10 mouse cellular contexts compared by ENCODE assay signal in genomic region chr11:99464836-99465235, GRCm38 (mm10). TPM values are rescaled to one million over a fixed set of nuclear protein-coding genes. Genes with fewer than 3 reads are reported as not detected.
DNase-seq lines count a peak whose midpoint lies in the region; ATAC-seq lines count a peak whose summit lies in the region.
"Had no signal": no experiment of that assay in that cellular context is flagged by ENCODE, and none has a peak within 500 bp of the region (broad histone marks: within the 10 kb centered on the region; RNA-seq: fewer than 3 reads in every experiment).

No protein-coding gene starts in this region.

- intact Hi-C loops in heart, postnatal 10 days (cut with DNase I), result loop anchor here (1.0 to 5.0 kb wide), 6 partner anchors 109 to 832 kb away; no protein-coding TSS in a partner anchor

- no peak overlapping the region for H3K4me3 ChIP-seq in hindbrain, embryonic 11.5 days (ENCODE audit: low read depth, low read length)
- H3K4me3 ChIP-seq in hindbrain, embryonic 13.5 days, result no peak overlapping the region
- H3K4me3 ChIP-seq: embryonic facial prominence, embryonic 15.5 days had no signal

- no peak overlapping the region for H3K9ac ChIP-seq in hindbrain, embryonic 11.5 days (ENCODE audit: low read depth, low read length)
- no peak overlapping the region for H3K9ac ChIP-seq in hindbrain, embryonic 13.5 days
- H3K9ac ChIP-seq: embryonic facial prominence, embryonic 15.5 days had no signal

- WGBS in hindbrain, embryonic 11.5 days, result 7% methylated on average over 5 of the region's 5 CpGs
- WGBS in hindbrain, embryonic 13.5 days, result 6% methylated on average over 5 of the region's 5 CpGs

- ATAC-seq in hindbrain, embryonic 11.5 days (ENCODE audit: low FRiP score), result no peak
- ATAC-seq in hindbrain, embryonic 13.5 days (ENCODE audit: low FRiP score), result no peak

- H3K9me3 ChIP-seq in hindbrain, embryonic 11.5 days (ENCODE audit: control insufficient read depth, low read length), result no peaks in the 10 kb centered on the region
- no peaks in the 10 kb centered on the region for H3K9me3 ChIP-seq in hindbrain, embryonic 13.5 days
- H3K9me3 ChIP-seq: embryonic facial prominence, embryonic 15.5 days had no signal

- no peaks in the 10 kb centered on the region for H3K36me3 ChIP-seq in hindbrain, embryonic 11.5 days (ENCODE audit: control insufficient read depth, insufficient read depth, low read length)
- no peaks in the 10 kb centered on the region for H3K36me3 ChIP-seq in hindbrain, embryonic 13.5 days
- H3K36me3 ChIP-seq: embryonic facial prominence, embryonic 15.5 days had no signal

- peak; percentile 92 for DNase-seq in hindbrain, embryonic 11.5 days (ENCODE audit: low spot score)
- peak; percentile 91 for DNase-seq in adrenal gland, postnatal 14 days
- DNase-seq in embryo, embryonic 9.5 days (ENCODE audit: extremely low spot score), result peak; percentile 78
- DNase-seq in heart, postnatal 10 days, result peak; percentile 74 to 88
- DNase-seq in left cerebral cortex, adult 18-20 months (ENCODE audit: low spot score in 2 of 2), result peak; percentile 84 to 92
- peak; percentile 79 for DNase-seq in naive thymus-derived CD4-positive, alpha-beta T cell, adult 2 months (ENCODE audit: low read depth)
- DNase-seq in testis, postnatal 10 days (ENCODE audit: low spot score), result peak; percentile 93

- no peaks in the 10 kb centered on the region for H3K27me3 ChIP-seq in hindbrain, embryonic 11.5 days (ENCODE audit: control insufficient read depth, insufficient read depth, low read length)
- H3K27me3 ChIP-seq in hindbrain, embryonic 13.5 days, result 0 out of 2 replicates have a peak, but pooled peaks cover 3% of the 10 kb centered on the region
- H3K27me3 ChIP-seq: embryonic facial prominence, embryonic 15.5 days had no signal

- H3K27ac ChIP-seq in hindbrain, embryonic 11.5 days (ENCODE audit: low read depth, low read length), result no peak overlapping the region
- H3K27ac ChIP-seq in hindbrain, embryonic 13.5 days, result no peak overlapping the region
- H3K27ac ChIP-seq: embryonic facial prominence, embryonic 15.5 days had no signal

- no peaks in the 10 kb centered on the region for H3K4me1 ChIP-seq in hindbrain, embryonic 11.5 days (replicated peaks; ENCODE audit: control insufficient read depth, insufficient read depth, low read length)
- H3K4me1 ChIP-seq in hindbrain, embryonic 13.5 days (replicated peaks), result no peaks in the 10 kb centered on the region
- H3K4me1 ChIP-seq: embryonic facial prominence, embryonic 15.5 days had no signal

- H3K4me2 ChIP-seq in hindbrain, embryonic 11.5 days (replicated peaks; ENCODE audit: low read depth, low read length), result no peak overlapping the region
- H3K4me2 ChIP-seq in hindbrain, embryonic 13.5 days, result no peak overlapping the region
- H3K4me2 ChIP-seq: embryonic facial prominence, embryonic 15.5 days had no signal

RNA-seq across cellular contexts. Expression of gene Krt20, which starts 26.9 kb away (rescaled TPM):
- 0.42 and 0.48 TPM in 2 replicates for polyA plus RNA-seq in hindbrain, embryonic 11.5 days (2014; fragmentation: Nextera tagmentation; extraction: Ambion mirVana)
- polyA plus RNA-seq in hindbrain, embryonic 13.5 days (2015; fragmentation: Nextera tagmentation; extraction: Ambion mirVana), result 0.17 and 0.22 TPM in 2 replicates
- total RNA-seq in adrenal gland, postnatal 14 days (2021), result 0.30 and 0.96 TPM in 2 replicates
- under 1 TPM; 0.26 to 0.30 TPM for total RNA-seq in heart, postnatal 10 days (2021)
- not detected for total RNA-seq in left cerebral cortex, adult 18-20 months (2021)
- total RNA-seq: neutrophil, adult 5-6 weeks had no signal

RNA-seq across cellular contexts. Expression of gene Krt23, which starts 28.1 kb away (rescaled TPM):
- not detected in 2 replicates for polyA plus RNA-seq in hindbrain, embryonic 11.5 days (2014; fragmentation: Nextera tagmentation; extraction: Ambion mirVana)
- 0.10 and 0.17 TPM in 2 replicates for polyA plus RNA-seq in hindbrain, embryonic 13.5 days (2015; fragmentation: Nextera tagmentation; extraction: Ambion mirVana)
- 0.30 and 6.4 TPM in 2 replicates for total RNA-seq in adrenal gland, postnatal 14 days (2021)
- total RNA-seq in heart, postnatal 10 days (2021), result under 1 TPM in 1 of 2 experiments, not detected in 1; 0.17 TPM
- total RNA-seq in left cerebral cortex, adult 18-20 months (2021), result not detected

RNA-seq across cellular contexts. Expression of gene Krt12, which starts 42.8 kb away (rescaled TPM):
- not detected in 2 replicates for polyA plus RNA-seq in hindbrain, embryonic 11.5 days (2014; fragmentation: Nextera tagmentation; extraction: Ambion mirVana)
- polyA plus RNA-seq in hindbrain, embryonic 13.5 days (2015; fragmentation: Nextera tagmentation; extraction: Ambion mirVana), result 0.13 TPM in 1 of 2 replicates, not detected in the other
- not detected in 2 replicates for total RNA-seq in adrenal gland, postnatal 14 days (2021)
- total RNA-seq in heart, postnatal 10 days (2021), result not detected
- total RNA-seq in left cerebral cortex, adult 18-20 months (2021), result 10 to 100 TPM; 10.8 to 12.0 TPM

RNA-seq across cellular contexts. Expression of gene Krt39, which starts 56.3 kb away (rescaled TPM):
- polyA plus RNA-seq in hindbrain, embryonic 11.5 days (2014; fragmentation: Nextera tagmentation; extraction: Ambion mirVana), result not detected in 2 replicates
- not detected in 2 replicates for polyA plus RNA-seq in hindbrain, embryonic 13.5 days (2015; fragmentation: Nextera tagmentation; extraction: Ambion mirVana)
- total RNA-seq in adrenal gland, postnatal 14 days (2021), result not detected in 2 replicates
- total RNA-seq in heart, postnatal 10 days (2021), result not detected
- total RNA-seq in left cerebral cortex, adult 18-20 months (2021), result not detected
- total RNA-seq: neutrophil, adult 5-6 weeks had no signal

Comparison
In these comparisons a context has a peak if more than half of its experiments do, and no peak if none do; other contexts are left out.
1. RNA of gene Krt12, which starts 42.8 kb away (total RNA-seq): 10.8 to 12.0 TPM in left cerebral cortex, adult 18-20 months; not detected in adrenal gland, postnatal 14 days and not detected in heart, postnatal 10 days; every median in the first group is over 10 times any median in the second.
2. Peak in every context shown above with its lines, with median percentiles within 50 percentile points of each other: DNase-seq.